Mouse (Mus musculus) kidney, postnatal 25 days (tissue): ENCODE results near the gene Pgm5.

Experiments used
- DNase-seq, 2 experiments: peaks; one replicate each; pipeline ENCODE4 v3.0.0; 2021; ENCODE audit warnings: mixed read lengths in 2 of 2

The Pgm5 gene

GRCm38 (mm10) chr19:24762473-24763149 is 99.0 kb downstream of the Pgm5 start:
- DNase-seq = peak; percentile 13 to 43

- no peak for DNase-seq
Observed at GRCm38 (mm10) chr19:24756627-24757026, 105.0 kb downstream of the Pgm5 start.

- DNase-seq = no peak
Observed at GRCm38 (mm10) chr19:24754440-24754785, 107.2 kb downstream of the Pgm5 start.

GRCm38 (mm10) chr19:24753617-24754439 is 107.8 kb downstream of the Pgm5 start:
- DNase-seq = peak in 1 of 2 experiments; percentile 7

GRCm38 (mm10) chr19:24752873-24753538 is 108.6 kb downstream of the Pgm5 start:
- DNase-seq = no peak

- DNase-seq = no peak
Observed at GRCm38 (mm10) chr19:24746266-24746875, 115.3 kb downstream of the Pgm5 start.

GRCm38 (mm10) chr19:24742606-24743005 is 119.0 kb downstream of the Pgm5 start:
- no peak for DNase-seq

- no peak for DNase-seq
Observed at GRCm38 (mm10) chr19:24738786-24739185, 122.9 kb downstream of the Pgm5 start.

- no peak for DNase-seq
Observed at GRCm38 (mm10) chr19:24738026-24738425, 123.6 kb downstream of the Pgm5 start.

- DNase-seq = peak; percentile 52 to 56
Observed at GRCm38 (mm10) chr19:24735484-24736128, 126.0 kb downstream of the Pgm5 start.

- DNase-seq = peak in 1 of 2 experiments; percentile 40
Observed at GRCm38 (mm10) chr19:24730661-24731060, 131.0 kb downstream of the Pgm5 start.

- DNase-seq = no peak
Observed at GRCm38 (mm10) chr19:24724362-24724761, 137.3 kb downstream of the Pgm5 start.

GRCm38 (mm10) chr19:24720448-24720847 is 141.2 kb downstream of the Pgm5 start:
- DNase-seq = no peak

- DNase-seq = no peak
Observed at GRCm38 (mm10) chr19:24719504-24719903, 142.2 kb downstream of the Pgm5 start.

GRCm38 (mm10) chr19:24718021-24718420 is 143.6 kb downstream of the Pgm5 start:
- DNase-seq = no peak

- no peak for DNase-seq
Observed at GRCm38 (mm10) chr19:24716303-24717097, 145.2 kb downstream of the Pgm5 start.

- no peak for DNase-seq
Observed at GRCm38 (mm10) chr19:24708032-24708431, 153.6 kb downstream of the Pgm5 start.

GRCm38 (mm10) chr19:24707071-24707906 is 154.4 kb downstream of the Pgm5 start:
- DNase-seq = no peak

- DNase-seq = peak in 1 of 2 experiments; percentile 71
Observed at GRCm38 (mm10) chr19:24705395-24705794, 156.3 kb downstream of the Pgm5 start.

- DNase-seq = no peak
Observed at GRCm38 (mm10) chr19:24704326-24704725, 157.3 kb downstream of the Pgm5 start.

- no peak for DNase-seq
Observed at GRCm38 (mm10) chr19:24703680-24704079, 158.0 kb downstream of the Pgm5 start.
